Mouse (Mus musculus): ENCODE results near the gene Oat.

The Oat gene

DNA sequence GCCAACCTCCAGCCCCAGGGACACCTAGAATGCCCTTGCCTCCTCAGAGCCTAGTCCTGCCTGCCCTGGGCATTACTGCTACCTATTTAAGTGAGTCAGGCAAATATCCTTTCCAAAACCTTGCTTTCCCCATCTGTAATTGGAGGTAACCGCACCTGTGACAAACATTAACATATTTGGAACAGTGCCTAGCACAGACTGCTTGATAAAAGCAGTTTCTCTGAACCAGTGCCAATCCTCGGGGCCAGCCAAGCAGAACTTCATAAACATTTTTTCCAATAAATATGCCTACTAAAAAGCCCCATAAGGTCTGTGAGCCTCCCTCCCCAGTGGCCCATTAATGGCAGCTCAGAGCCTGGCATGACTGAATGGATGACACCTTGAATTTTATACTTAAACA is 22.1 kb downstream of the Oat start:
- in situ Hi-C loops (cut with MboI; ENCODE audit: unreplicated experiment in 2 of 2) = loop anchor here (5.0 to 25.0 kb wide), 3 partner anchors 77 to 1192 kb away; partner anchors contain the start of genes 2310057M21Rik (in 1 of the 2), Edrf1 (in 1 of the 2) and Pstk (in 1 of the 2)

DNA sequence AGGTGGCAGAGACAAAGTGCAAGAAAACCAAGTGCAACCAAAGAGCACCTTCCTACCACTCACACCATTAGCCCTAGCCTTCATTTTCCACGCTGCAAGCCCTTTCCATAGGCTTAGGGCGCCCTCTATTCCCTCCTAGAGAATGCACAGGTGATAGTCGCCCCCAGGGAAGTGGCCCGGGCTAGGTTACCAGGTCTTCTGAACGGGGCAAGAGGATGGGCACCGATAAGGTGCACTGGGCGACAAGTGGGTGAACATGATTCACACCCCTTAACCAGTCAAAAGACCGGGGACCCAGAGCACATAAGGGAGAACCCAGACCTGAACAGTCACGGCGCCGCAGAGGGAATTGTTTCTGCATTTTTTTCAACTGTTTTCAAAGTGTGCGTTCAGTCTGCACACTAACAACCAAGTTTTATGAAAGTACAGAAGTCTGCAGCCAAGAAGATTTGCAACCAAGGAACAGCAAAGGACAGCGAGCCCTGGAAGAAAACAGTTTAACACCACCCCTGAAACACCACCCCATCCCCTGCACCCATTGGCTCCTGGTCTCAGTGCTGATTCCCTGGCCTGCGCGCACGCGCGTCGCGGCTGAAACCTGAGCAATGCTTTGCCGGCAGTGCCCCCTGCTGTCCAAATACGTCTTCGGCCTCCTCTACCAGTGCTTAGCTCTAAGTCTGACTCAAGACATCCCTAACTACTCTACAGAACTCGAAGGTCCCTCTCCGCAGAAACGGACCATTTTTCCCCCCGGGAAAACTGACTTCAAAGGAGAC is 24.7 kb downstream of the Oat start:
- in situ Hi-C loops (cut with MboI; ENCODE audit: unreplicated experiment in 2 of 2) = loop anchor here (5.0 to 25.0 kb wide), 3 partner anchors 74 to 1189 kb away; partner anchors contain the start of genes 2310057M21Rik (in 1 of the 2), Edrf1 (in 1 of the 2) and Pstk (in 1 of the 2)

DNA sequence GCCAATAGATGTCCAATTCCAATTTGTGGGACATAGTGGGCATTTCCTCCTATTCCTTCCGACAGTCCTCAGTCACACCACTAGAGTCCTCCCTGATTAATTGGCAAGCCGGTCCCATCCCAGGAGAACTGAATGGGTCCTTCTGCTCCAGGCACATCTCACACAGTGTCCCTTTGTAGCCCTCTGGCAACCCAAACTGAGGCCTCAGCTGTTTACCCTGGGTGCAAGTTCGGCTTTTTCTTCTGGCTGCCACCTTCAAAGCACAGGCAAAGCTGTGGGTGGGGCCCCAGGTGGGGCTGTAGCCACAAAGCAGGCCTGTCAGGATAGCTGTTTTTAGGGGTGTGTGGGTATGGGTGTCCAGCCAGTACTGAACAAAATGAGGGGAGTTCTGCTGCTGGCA is 29.1 kb downstream of the Oat start:
- in situ Hi-C loops (cut with MboI; ENCODE audit: unreplicated experiment in 2 of 2) = loop anchor here (5.0 to 25.0 kb wide), 5 partner anchors 70 to 1785 kb away; partner anchors contain the start of genes Btbd16 (in 1 of the 2), Hmx2 (in 1 of the 2) and Hmx3 (in 1 of the 2)

DNA sequence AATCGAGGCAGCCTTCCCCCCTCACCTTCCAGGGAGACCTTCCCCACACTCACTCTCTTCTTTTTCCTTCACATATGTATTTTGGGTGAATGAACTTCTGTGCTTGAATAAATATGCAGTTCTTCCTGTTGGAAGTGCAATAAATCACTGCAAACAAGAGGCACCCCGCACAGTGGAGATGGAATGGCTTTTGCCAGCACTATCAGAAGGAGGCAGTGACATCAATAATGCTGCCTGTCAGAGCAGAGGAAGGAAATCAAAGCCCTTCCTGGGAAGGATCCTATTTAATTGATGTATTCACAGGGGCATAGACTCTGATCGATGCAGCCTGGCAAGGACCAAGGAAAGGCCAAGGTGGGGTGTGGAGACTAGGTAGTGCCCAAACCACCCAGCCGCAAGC is 33.8 kb downstream of the Oat start:
- in situ Hi-C loops (cut with MboI; ENCODE audit: unreplicated experiment in 2 of 2) = loop anchor here (10.0 to 25.0 kb wide), 4 partner anchors 648 to 1780 kb away; partner anchors contain the start of genes Btbd16 (in 1 of the 2), Hmx2 (in 1 of the 2) and Hmx3 (in 1 of the 2)

DNA sequence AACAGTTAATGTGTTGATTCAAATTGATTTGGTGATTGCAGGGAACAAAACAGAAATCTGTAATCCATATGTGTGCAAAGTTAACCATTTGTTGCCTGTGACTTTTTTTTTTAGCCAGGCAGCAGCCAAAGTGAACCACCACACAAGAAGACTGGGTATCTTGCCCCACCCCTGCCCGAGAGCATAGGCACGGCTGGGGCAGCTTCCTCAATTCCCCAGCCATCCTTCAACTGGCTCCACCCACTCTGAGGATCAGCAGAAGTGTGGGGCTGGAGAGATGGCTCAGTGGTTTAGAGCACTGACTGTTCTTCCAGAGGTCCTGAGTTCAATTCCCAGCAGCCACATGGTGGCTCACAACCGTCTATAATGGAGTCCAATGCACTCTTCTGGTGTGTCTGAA is 34.6 kb downstream of the Oat start:
- in situ Hi-C loops (cut with MboI; ENCODE audit: unreplicated experiment in 2 of 2) = loop anchor here (10.0 to 25.0 kb wide), 4 partner anchors 647 to 1779 kb away; partner anchors contain the start of genes Btbd16 (in 1 of the 2), Hmx2 (in 1 of the 2) and Hmx3 (in 1 of the 2)

DNA sequence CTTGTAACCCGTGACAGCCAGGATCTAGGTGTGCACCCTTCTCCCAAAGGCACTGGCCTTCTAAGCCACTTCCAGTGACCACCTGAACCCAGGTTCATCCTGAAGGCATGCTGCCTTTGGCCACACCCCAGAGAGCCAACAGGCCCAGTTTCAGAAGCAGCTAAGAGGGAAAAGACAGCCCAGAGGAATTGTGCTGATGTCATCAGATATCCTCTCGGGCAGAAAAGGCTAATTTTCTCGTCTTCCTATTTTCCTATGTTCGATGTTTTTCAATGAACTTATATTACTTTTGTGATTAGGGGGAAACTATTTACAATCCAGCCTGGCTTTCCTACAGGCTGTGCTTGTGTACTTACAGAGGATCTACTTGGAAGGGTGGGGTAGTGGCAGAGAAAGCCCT is 35.6 kb downstream of the Oat start:
- in situ Hi-C loops (cut with MboI; ENCODE audit: unreplicated experiment in 2 of 2) = loop anchor here (10.0 to 25.0 kb wide), 4 partner anchors 646 to 1778 kb away; partner anchors contain the start of genes Btbd16 (in 1 of the 2), Hmx2 (in 1 of the 2) and Hmx3 (in 1 of the 2)

DNA sequence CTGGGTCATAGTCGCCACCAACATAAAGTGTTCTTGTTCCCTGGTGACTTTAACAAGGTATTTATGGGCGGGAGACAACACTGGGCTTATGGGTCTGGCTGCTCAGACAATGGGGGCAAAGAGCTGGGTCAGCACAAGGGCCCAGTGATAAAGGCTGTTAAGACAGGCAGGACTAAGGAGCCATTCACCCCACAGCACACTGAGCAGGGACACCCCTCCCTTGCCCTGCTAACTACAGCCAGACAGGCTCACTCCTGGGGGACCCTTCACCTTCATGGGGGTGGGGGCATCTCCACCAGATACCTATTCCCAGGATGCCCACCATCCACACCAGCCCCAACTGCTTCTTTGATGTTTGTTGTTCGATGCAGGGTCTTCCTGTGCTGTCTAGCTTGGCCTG is 47.0 kb downstream of the Oat start:
- in situ Hi-C loops (cut with MboI; ENCODE audit: unreplicated experiment in 2 of 2) = loop anchor here (25.0 kb wide), 2 partner anchors 992 to 1767 kb away; partner anchors contain the start of genes Btbd16 (in 1 of the 2), Hmx2 (in 1 of the 2) and Hmx3 (in 1 of the 2)

DNA sequence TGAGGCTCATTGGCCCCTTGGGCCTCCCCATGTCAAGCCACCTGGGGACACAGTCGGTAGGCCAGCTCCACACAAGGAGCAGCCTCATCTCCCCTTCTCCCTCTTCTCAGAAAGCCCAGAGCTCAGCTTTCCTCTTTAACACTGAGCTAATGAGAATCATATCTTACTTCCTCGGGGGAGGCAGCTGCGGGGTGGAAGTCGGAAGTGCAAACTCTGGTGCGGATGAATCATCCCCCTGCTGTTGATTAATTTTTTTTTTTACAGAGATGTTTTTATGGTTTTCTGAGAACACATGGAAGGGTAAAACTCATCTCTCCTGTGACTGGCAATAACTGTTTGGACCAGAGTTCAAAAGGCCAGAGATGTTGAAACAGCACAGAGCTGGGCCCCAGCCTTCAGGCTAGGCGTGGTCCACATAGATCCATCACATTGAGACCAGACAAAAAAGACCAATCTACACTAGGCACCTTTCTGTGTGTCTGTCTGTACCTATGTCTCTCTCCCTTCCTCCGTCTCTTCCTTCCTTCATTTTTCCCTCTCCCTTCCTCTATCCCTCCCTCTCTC is 62.7 kb downstream of the Oat start:
- in situ Hi-C loops (cut with MboI; ENCODE audit: unreplicated experiment in 2 of 2) = no loop called here

DNA sequence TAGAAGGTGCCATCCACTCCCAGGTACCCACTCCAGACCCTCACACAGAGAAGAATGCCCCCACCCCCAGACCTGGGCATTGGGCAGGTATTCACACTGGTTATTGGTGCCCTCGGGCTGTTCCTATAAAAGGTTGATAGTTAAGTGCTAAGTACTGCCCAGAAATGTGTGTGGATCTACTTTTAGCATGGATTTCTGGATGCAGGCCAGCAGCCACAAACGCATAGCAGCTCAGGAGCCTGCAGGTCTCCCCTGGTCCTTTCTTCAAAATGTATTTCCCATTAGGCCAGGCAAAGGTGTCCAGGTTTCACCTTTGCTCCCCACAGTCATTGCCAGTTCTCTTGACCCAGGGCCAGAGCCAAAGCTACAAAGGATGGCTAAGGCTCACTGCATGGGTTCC is 67.1 kb downstream of the Oat start:
- in situ Hi-C loops (cut with MboI; ENCODE audit: unreplicated experiment in 2 of 2) = no loop called here
